Mouse (Mus musculus) megakaryocyte, embryonic 14.5 days (primary cell): ENCODE results near the gene Tmem131l.

Source experiments
- FLI1 ChIP-seq: IDR thresholded peaks from 2 replicates; pipeline ENCODE4 v1.6.1; 2012; ENCODE audit warnings: low read length, inconsistent platforms, mixed read lengths
- GATA1 ChIP-seq: IDR thresholded peaks from 3 replicates; pipeline ENCODE4 v1.6.1; 2012; ENCODE audit warnings: mixed read lengths, low read length, inconsistent platforms, borderline replicate concordance

DNA sequence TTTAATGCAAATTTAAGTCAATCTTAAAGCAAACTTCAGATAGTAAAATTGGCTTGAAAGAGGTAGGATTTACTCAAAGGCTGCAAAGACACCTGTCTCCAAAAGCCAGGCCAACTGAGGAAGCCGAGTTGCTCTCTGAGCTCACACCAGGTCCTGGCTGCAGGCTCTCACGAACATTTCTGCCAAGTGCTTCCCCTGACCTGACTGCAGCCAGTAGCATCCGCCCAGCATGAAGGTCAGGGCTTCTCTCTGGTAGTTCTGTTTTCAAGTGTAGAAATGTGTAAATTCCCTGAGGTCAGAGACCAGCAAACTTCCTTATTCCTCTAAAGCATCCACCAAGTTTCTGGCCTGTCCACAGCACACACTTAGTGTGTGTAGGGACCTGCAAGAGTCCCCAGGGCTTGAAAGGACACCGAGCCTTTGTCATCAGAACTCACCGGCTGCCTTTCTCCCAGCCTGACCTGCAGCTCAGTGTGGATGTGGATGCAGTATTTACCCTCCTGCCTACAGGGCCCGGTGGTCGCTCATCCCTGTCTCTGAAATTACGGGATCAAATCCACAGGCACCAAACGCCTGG is 44.6 kb downstream of the Tmem131l start:
- no peak for TF ChIP-seq FLI1
- no peak for TF ChIP-seq GATA1
